ENCODE assay signal across 8 mouse cellular contexts in genomic region chr9:72808176-72808575, GRCm38 (mm10). TPM values are rescaled to one million over a fixed set of nuclear protein-coding genes. Genes with fewer than 3 reads are reported as not detected.
DNase-seq lines count a peak whose midpoint lies in the region; ATAC-seq and TF ChIP-seq lines count a peak whose summit lies in the region.

No protein-coding gene starts in this region.

- no peak for ATAC-seq in lung, embryonic 14.5 days (ENCODE audit: insufficient read depth)
- ATAC-seq in embryonic facial prominence, embryonic 14.5 days (ENCODE audit: low read depth): no peak
- ATAC-seq in limb, embryonic 13.5 days (ENCODE audit: low FRiP score, low read depth): no peak
- ATAC-seq in stomach, postnatal 0 days (ENCODE audit: low FRiP score, low TSS enrichment): no peak

- no peak for TF ChIP-seq CTCF in lung, embryonic 14.5 days (IDR thresholded peaks at IDR 0.05; ENCODE audit: low read depth)
- no peak for TF ChIP-seq CTCF in stomach, postnatal 0 days (IDR thresholded peaks at IDR 0.05; ENCODE audit: low read depth)

- peak overlapping the region; percentile 73 for H3K4me3 ChIP-seq in lung, embryonic 14.5 days (ENCODE audit: low read depth, low read length)
- peak overlapping the region; percentile 79 for H3K4me3 ChIP-seq in embryonic facial prominence, embryonic 14.5 days (ENCODE audit: low read depth, low read length)
- peak overlapping the region; percentile 78 for H3K4me3 ChIP-seq in limb, embryonic 13.5 days
- peak overlapping the region; percentile 62 for H3K4me3 ChIP-seq in stomach, postnatal 0 days (ENCODE audit: low read depth, low read length)

- peak; percentile 56 for DNase-seq in lung, embryonic 14.5 days
- DNase-seq in lung, adult 18-20 months: no peak
- DNase-seq in embryonic facial prominence, embryonic 14.5 days (ENCODE audit: low spot score): no peak
- no peak for DNase-seq in stomach, postnatal 0 days (ENCODE audit: low spot score)
- no peak for DNase-seq in layer of hippocampus, postnatal 25 days (ENCODE audit: extremely low spot score in 1 of 2, low spot score in 1 of 2)
- DNase-seq in frontal cortex, adult 2 months (ENCODE audit: extremely low spot score in 1 of 2, low spot score in 1 of 2): no peak
- DNase-seq in right cerebral cortex, adult 18-20 months: no peak

- H3K4me1 ChIP-seq in lung, embryonic 14.5 days (ENCODE audit: insufficient read depth): peaks cover 6% of the 10 kb centered on the region; the same call in 1 of the 2 replicates
- H3K4me1 ChIP-seq in embryonic facial prominence, embryonic 14.5 days (ENCODE audit: control insufficient read depth, insufficient read depth, low read length): peaks cover 13% of the 10 kb centered on the region; the same call in 1 of the 2 replicates
- peaks cover 33% of the 10 kb centered on the region for H3K4me1 ChIP-seq in limb, embryonic 13.5 days
- H3K4me1 ChIP-seq in stomach, postnatal 0 days (replicated peaks; ENCODE audit: control insufficient read depth, insufficient read depth): no peaks in the 10 kb centered on the region

- no peak for TF ChIP-seq EP300 in stomach, postnatal 0 days (optimal IDR thresholded peaks at IDR 0.05)

- 7% methylated on average over 6 of the region's 6 CpGs for WGBS in lung, embryonic 14.5 days
- WGBS in embryonic facial prominence, embryonic 14.5 days: 5% methylated on average over 6 of the region's 6 CpGs
- WGBS in limb, embryonic 13.5 days: 4% methylated on average over 6 of the region's 6 CpGs
- 14% methylated on average over 6 of the region's 6 CpGs for WGBS in stomach, postnatal 0 days

- H3K9ac ChIP-seq in lung, embryonic 14.5 days: peak overlapping the region; percentile 80; the same call in 1 of the 2 replicates
- peak overlapping the region; percentile 86 for H3K9ac ChIP-seq in embryonic facial prominence, embryonic 14.5 days (ENCODE audit: low read depth, low read length)
- H3K9ac ChIP-seq in limb, embryonic 13.5 days: no peak overlapping the region
- no peak overlapping the region for H3K9ac ChIP-seq in stomach, postnatal 0 days (ENCODE audit: low read length)

- peak overlapping the region; percentile 97 for H3K4me2 ChIP-seq in lung, embryonic 14.5 days
- H3K4me2 ChIP-seq in embryonic facial prominence, embryonic 14.5 days (ENCODE audit: low read depth, low read length): peak overlapping the region; percentile 100
- H3K4me2 ChIP-seq in limb, embryonic 13.5 days (replicated peaks): peak overlapping the region; percentile 99
- H3K4me2 ChIP-seq in stomach, postnatal 0 days (replicated peaks; ENCODE audit: low read depth): peak overlapping the region; percentile 98

- H3K27ac ChIP-seq in lung, embryonic 14.5 days (ENCODE audit: low read depth): no peak overlapping the region
- peak overlapping the region; percentile 83; the same call in 1 of the 2 replicates for H3K27ac ChIP-seq in embryonic facial prominence, embryonic 14.5 days (replicated peaks; ENCODE audit: low read depth, low read length)
- no peak overlapping the region for H3K27ac ChIP-seq in limb, embryonic 13.5 days
- H3K27ac ChIP-seq in stomach, postnatal 0 days (replicated peaks): no peak overlapping the region

- no peaks in the 10 kb centered on the region for H3K27me3 ChIP-seq in lung, embryonic 14.5 days (ENCODE audit: insufficient read depth, low read length)
- H3K27me3 ChIP-seq in embryonic facial prominence, embryonic 14.5 days (replicated peaks; ENCODE audit: control insufficient read depth, insufficient read depth, low read length): no peaks in the 10 kb centered on the region
- H3K27me3 ChIP-seq in limb, embryonic 13.5 days: peaks cover 57% of the 10 kb centered on the region
- no peaks in the 10 kb centered on the region for H3K27me3 ChIP-seq in stomach, postnatal 0 days (ENCODE audit: control insufficient read depth, insufficient read depth, low read length)

- no peaks in the 10 kb centered on the region for H3K9me3 ChIP-seq in lung, embryonic 14.5 days (ENCODE audit: low read depth, low read length)
- no peaks in the 10 kb centered on the region for H3K9me3 ChIP-seq in embryonic facial prominence, embryonic 14.5 days (ENCODE audit: control insufficient read depth, low read length)
- no peaks in the 10 kb centered on the region for H3K9me3 ChIP-seq in limb, embryonic 13.5 days
- no peaks in the 10 kb centered on the region for H3K9me3 ChIP-seq in stomach, postnatal 0 days (ENCODE audit: control insufficient read depth, low read length)

- no peaks in the 10 kb centered on the region for H3K36me3 ChIP-seq in lung, embryonic 14.5 days (ENCODE audit: insufficient read depth)
- no peaks in the 10 kb centered on the region for H3K36me3 ChIP-seq in embryonic facial prominence, embryonic 14.5 days (ENCODE audit: control insufficient read depth, insufficient read depth, low read length)
- no peaks in the 10 kb centered on the region for H3K36me3 ChIP-seq in limb, embryonic 13.5 days
- no peaks in the 10 kb centered on the region for H3K36me3 ChIP-seq in stomach, postnatal 0 days (ENCODE audit: control insufficient read depth, insufficient read depth, low read length)

RNA-seq across cellular contexts. Expression of gene Prtg, which starts 1.5 kb away (rescaled TPM):
- 1.3 TPM in 2 replicates for polyA plus RNA-seq in lung, embryonic 14.5 days (2014; fragmentation: Nextera tagmentation; extraction: Ambion mirVana)
- polyA plus RNA-seq in embryonic facial prominence, embryonic 14.5 days (2014; fragmentation: Nextera tagmentation; extraction: Ambion mirVana): 1.3 and 1.4 TPM in 2 replicates
- 0.36 and 1.0 TPM in 2 replicates for polyA plus RNA-seq in limb, embryonic 13.5 days (2015; fragmentation: Nextera tagmentation; extraction: Ambion mirVana)
- 0.06 TPM in 2 replicates for polyA plus RNA-seq in stomach, postnatal 0 days (2015; fragmentation: Nextera tagmentation; extraction: Ambion mirVana)
- total RNA-seq in layer of hippocampus, postnatal 25 days (2021): 1 to 10 TPM; 1.6 to 2.2 TPM
- polyA plus RNA-seq in frontal cortex, adult 2 months (2012; rRNA removed): 1.2 and 1.4 TPM in 2 replicates

Comparison
In these comparisons a context has a peak if more than half of its experiments do, and no peak if none do; other contexts are left out.
1. H3K9ac ChIP-seq: peak in lung, embryonic 14.5 days (single experiment) and embryonic facial prominence, embryonic 14.5 days (single experiment); none in limb, embryonic 13.5 days (single experiment) and stomach, postnatal 0 days (single experiment).
2. Peak in every context shown above with its lines, with median percentiles within 50 percentile points of each other: H3K4me2 ChIP-seq and H3K4me3 ChIP-seq.